Mouse (Mus musculus) ovary, postnatal 14 days (tissue): Measurements from ENCODE around the gene Cdpf1.

Experiments used
- DNase-seq: peaks from one replicate; pipeline ENCODE4 v3.0.0; 2022; ENCODE audit warnings: low spot score

The Cdpf1 gene

DNA sequence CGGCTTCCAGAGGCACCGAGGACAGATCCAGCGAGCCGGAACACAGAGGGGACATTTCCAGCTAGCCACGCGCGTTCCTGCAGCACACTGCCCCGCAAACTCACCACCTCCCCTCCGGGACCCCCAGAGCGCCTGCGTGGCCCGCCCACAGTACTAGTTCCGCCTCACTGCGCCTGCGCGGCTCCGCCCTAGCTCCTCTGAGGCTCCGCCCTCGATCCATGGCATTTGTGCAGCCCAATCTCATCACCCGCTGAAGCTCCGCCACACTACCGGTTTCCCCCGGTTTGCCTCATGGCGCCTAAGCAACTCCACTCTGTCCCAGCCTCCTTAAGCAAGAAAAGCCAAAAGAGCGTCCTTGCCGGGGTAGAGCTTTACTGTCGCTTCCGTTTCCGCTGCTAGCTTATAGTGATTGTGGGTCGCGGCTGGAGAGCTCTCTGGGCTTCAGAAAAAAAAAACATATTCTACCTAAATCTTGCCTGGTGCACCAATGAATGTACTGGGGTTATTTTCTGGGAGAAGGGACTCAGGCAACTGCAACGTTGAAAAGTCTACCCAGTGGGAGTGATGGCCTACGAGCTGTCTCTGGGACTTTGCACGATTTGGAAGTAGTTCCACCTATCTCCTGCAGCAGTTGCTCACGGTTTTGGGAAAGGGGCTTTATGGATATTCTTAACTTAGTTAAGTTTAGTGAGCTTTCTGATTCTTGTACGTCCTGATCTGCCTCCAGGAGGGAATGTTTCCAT, at the start of gene Cdpf1:
TSS of gene Cdpf1 (minus strand) at position 163 of the 743 bp plus-strand sequence.
- DNase-seq: peak; percentile 99

DNA sequence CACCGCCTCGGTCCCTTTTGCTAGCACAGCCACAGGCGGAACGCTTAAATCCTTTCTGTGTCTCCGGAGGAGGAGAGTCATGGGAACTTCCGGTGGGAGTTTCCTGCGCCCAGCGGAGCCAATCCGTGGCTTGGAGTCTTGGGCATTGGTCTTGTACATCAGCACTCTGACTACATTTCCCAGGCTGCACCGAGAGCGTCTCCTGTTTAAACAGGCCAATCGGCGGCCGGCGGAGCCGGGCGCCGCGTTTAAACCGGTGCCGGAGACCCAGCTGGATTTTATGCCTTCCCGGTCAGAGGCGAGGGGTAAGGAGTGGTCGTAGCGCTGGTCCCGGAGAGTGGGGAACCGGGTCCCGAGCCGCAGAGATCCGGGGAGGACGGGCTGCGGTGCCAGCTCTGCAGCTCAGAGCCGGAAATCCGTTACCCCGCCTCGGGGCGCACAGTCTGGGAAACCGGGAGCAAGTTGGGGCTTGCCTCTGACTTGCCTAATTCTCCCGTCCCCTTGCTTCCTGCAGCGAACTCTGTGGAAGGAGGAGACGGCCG, 48.1 kb upstream of the Cdpf1 start, which contains the start of gene Gtse1:
TSS of gene Gtse1 (plus strand) at position 256 of the 542 bp plus-strand sequence.
- DNase-seq: peak; percentile 86

DNA sequence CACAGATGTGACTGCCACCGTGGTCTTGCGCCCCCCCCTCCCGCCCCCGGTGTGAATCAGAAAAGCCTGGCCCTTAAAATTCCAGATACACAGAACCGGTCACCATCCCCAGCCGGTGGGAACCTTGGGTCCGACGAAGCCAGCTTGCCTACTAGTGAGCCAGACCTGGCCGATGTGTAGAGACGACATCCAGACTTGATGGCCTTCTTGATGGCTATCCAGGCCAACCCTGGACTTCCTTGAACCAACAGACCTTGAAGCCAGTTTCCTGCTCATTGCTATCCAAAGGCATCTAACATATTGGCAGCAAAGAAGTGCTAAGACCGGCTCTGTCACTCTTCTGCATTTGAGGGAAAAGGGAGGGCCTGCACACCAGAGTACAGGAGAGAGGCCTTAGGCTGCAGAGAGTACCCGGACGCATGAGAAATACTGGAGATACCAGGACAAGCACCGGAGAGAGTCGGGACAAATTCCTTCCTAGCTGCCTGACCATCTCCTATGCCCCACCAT, 47.5 kb upstream of the Cdpf1 start:
- DNase-seq: no peak

DNA sequence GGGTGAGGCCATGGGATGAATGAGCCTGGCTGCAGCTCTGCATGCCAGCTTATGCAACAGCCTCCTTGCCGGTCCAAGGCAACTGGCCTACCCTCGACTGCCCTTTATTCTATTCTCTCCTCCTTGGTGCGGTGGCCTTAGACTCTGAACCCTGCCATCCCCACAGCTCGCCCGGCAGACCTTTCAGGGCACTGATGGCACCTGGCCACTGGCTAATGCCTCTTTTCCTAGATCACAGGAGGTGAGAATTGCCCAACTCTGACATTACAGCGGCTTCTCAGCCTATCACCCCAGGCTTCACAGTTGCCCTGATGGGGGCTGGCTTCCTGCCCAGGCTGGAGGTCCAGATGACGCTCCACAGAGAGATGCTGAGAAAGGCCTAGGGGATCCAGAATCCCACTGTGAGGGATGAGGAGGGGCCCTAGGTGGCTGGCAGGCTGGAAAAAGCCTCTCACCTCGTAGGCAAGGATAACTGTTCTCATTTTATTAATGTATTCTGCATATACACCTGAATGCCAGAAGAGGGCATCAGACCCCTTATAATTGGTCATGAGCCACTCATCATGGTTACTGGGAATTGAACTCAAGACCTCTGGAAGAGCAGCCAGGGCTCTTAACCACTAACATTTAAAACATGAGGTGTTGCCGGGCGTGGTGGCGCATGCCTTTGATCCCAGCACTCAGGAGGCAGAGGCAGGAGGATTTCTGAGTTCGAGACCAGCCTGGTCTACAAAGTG, 40.3 kb upstream of the Cdpf1 start:
- no peak for DNase-seq

DNA sequence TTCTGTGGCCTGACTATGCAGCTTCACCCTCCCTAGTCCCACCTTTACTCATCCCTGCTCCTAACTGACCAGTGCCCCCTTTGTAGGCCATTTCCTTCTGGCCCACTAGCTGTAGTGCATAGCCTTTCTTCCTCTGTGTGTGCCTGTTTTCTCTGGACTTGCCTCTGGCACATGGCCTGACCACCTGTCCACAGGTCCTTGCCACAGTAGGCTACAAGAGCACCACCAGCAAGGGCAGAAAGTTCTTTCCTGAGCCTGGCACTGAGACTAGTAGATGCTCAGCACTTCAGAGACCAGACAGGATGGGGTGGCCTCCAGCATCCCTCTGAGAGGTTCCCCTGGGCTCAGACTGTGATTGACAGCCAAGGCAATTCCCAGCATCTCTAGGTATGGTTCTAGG, 33.6 kb upstream of the Cdpf1 start:
- DNase-seq: no peak

DNA sequence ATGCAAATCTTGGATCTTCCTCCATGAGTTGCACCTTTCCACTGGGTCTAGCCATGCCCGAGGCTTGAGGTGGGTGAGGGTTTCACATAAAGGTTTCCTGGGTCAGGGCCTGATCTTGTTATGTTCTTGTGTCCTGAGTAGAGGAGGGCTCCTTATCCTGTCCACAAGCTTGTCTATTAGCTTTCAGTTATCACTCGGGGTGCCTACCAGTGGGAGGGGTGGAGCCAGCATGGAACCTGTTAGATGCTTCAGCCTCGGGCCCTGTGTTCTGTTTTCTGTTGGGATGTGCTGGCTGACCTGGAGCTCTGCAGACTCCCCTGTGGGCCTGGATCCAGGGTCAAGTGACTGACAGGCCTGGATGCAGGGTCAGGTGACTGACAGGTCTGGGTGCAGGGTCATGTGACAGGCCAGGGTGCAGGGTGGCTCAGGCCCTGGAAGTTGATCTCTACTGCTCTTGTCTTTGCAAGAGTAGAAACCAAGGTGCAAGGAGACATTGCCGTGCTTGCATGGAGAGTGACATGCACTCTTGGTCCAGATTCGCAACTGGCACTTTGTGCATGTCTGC, 30.4 kb upstream of the Cdpf1 start:
- no peak for DNase-seq

DNA sequence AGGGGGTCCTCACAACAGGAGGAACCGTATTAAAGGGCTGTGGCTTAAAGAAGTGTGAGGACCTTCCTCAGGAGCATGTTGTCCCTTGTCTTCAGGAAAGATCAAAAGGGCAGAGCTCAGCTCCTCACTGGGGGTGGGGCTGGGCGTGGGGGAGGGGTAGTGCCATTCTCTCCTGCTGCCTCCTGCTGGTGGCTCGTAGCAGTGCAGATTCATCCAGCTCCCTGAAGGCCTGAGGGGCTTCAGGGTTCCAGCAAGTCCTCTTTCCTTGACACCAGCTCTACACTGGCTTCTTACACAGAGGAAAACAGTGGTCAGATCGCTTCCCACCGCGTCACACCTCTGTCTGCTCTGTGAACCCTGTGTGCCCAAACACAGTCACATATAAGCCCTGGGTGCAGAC, 29.5 kb upstream of the Cdpf1 start:
- DNase-seq: peak; percentile 18

DNA sequence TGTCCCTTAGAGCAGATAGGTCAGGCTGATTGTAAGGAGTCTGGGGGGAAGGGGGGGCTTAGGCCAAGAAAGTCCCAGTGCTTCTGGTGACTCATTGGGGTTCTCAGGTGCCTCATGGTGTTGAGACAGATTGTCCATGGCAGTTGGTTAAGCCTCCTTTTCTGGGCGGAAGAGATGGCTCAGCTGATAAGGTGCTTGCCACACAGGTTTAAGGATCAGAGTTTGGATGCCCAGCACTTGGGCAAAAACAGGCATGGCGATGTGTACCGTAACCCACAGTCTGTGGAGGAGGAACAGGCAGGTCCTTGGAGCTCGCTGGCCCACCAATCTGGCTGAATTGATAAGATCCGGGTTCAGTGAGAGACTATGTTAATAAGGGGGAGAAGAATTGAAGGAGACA, 25.4 kb upstream of the Cdpf1 start:
- DNase-seq: no peak

DNA sequence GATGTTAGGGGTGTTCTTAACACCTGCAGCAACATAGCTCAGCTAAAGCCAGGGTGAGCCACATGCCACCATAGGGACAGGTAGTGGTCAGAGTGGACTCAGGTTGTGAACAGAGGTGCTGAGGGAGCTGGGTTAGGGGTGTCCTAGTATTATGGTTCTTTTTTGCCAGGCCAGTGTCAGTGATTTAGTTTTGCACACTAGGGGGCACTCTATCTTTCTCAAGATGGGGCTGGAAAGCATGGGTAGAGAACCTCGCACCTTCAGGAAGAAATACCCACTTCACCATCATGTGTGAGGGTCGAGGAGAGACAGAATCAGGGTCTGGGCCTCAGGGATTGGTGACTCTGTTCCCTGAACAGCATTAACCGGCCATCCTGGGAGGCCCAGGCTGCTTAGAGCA, 23.8 kb upstream of the Cdpf1 start:
- DNase-seq: no peak

DNA sequence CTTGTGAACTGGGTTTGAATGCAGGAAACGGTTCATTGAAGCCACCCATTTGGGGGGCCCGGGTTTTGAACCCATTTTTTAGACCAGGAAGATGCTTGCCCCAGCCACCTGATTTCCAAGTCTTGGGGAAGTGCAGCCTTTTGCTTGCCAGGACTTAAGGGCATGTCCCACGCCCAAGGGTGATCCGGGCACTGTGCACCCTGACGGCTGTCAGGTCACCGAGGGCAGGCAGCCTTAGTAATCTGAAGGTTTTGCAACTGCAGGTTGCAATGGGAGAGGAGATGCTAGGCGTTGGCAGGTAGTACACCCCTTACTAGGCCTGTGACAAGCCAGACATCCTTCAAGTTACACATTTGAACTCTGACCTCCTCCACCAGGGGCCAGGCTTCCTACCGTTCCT, 21.1 kb upstream of the Cdpf1 start:
- DNase-seq: no peak

DNA sequence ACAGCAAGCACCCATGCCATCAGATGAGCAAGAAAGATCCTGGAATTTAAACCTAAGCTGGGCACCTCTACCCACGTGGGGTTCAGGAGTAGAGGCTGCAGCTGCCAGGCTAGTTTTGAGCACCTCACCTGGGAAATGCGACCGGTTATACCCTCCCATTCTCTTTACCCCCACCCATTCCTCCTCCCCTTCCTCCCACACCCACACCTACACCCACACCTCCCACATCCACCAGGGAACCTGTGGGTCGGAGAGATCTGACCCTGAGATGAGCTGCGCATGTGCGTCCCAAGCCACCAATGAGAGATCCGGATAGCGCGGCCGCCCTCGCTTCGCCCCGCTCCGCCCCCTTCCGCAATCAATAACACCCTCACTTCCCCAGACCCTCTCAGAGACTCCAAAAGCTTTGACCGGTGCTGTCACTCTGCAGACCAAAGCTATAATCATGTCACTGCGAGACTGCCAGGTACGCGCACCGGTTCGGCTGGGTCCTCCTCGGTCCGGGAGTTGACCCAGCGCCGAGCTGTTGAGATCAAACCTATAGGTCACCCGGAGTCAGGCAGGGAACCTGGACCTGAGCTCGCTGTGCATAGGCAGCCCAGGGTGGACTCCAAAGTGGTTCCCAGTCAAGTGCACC, 20.6 kb upstream of the Cdpf1 start, which contains the start of gene Ttc38:
TSS of gene Ttc38 (plus strand) at position 353 of the 637 bp plus-strand sequence.
- peak; percentile 67 for DNase-seq

DNA sequence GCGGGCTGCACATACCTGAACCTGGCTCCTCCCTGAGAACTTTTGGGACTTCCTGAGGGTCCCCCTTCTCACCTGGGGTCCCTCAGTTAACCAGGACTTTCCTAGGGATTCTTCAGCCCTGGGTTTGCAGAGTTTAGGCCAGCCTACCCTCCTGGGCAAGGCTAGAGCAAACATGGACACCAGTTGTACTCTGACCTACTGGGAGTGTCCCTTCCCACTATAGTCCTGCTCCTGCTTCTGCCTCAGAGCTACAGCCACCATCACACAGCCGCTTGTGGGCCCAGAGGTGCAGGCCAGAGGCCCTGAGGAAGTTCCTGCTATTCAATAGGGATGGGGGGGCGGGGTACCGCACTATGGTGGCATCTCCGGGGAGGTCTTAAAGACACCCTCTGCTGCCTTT, 18.0 kb upstream of the Cdpf1 start:
- DNase-seq: no peak

DNA sequence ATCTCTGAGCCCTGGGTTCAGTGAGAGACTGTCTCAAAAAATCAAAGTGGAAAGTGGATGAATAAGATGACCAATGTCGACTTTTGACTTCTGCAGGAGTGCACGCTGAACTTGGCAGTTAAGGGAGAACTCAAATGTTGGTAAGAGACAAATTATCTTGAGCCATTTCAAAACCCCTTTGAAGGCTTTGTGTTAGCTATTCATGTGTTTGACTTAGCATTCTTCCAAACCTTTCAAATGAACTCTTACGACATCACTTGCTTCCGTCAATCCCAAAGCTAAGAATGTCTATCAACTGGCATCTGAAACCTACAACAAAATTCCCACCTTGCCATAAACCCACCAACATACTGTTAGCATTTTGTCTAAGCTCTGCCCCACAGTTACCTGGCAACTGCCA, 16.6 kb upstream of the Cdpf1 start:
- no peak for DNase-seq

DNA sequence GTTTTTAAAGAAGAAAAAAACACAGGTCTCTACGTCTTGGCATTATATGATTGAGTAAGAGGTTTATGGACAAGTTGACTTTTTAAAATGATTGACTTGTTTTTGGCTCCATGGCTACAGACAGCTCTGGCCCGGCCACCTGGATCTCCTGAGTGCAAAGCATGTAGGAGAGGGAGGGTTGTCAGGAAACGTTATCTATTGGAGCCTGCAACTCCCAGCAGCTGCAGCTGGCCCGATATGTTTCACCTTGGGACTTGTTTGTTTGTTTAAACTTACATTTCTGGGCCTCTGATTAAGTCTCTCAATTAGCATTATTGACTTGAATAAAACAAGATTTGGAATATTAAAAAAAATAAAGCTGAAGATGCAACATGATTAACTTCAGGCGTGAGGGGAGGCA, 15.2 kb upstream of the Cdpf1 start:
- no peak for DNase-seq

DNA sequence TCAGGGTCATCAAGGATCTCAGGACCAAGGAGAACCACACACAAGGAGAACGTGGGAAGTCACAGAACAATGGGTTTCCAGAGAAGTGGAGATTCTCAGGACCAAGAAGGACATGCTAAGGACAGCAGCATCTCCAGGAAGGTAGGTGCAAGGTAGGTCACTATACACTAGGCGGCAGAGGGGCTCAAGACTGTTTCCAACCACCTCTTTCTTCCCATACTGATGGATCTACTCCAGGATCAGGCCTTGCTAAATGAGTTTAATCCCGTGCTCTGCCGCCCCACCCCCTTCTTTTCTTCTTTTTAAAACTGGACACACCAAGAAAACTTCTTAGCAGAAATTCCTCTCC, 10.5 kb upstream of the Cdpf1 start:
- no peak for DNase-seq

DNA sequence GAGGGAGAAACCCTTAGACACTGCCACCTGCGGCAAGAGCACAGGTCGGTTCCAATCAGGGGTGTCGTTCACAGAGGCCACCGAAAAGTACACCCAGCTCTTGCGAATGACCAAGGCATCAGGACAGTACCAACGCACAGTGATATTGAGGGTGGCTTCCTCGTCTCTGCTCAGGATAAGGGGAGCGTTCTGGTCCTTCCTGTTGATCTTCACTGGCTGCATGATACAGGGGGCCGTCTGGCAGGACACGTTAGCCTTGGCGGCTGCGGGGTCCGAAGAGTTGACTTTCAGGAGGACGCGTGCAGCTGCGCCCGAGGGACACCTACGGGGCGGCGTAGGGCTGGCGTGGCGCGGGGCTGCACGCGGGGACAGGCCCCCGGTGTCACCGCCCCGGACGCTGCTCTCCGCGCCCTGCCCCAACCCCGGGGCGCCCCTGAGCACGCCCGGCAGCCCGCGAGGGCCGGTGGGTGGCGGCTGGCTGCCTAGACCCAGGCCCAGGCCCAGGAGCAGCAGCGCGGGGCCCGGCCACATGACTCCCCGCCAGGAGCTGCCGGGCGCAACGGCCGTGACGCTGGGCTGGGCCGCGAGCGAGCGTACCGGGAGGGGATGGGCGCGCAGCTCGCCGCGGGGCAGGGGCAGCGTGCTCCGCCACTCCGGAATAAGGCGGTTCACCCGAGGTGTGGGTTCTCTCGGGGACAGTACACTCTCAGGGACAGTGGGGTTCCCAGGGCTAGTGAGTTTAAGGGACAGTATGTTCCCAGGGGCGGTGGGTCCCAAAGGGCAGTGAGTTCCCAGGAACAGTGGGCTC, 9.9 kb upstream of the Cdpf1 start, which contains the start of gene Pkdrej:
TSS of gene Pkdrej (minus strand) at position 532 of the 808 bp plus-strand sequence.
- no peak for DNase-seq

DNA sequence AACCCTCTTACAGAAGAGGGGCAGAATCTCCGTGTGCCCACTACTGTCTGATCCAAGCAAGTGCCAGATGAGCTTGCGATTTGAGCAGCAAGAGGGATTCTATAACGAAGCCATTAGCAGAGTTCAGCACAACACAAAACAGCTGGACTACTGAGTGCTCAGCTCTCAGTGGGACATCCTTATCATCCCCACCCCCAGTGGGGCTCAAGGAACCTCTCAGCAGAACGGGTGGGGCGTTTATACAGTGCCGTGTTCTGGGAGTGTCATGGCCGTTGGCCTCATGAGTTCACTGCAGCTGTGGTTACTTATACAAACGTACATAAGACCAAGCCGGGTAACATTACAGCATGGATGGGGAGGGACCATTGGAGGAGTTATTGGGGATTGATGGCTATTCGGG, 1.9 kb upstream of the Cdpf1 start:
- DNase-seq: no peak

DNA sequence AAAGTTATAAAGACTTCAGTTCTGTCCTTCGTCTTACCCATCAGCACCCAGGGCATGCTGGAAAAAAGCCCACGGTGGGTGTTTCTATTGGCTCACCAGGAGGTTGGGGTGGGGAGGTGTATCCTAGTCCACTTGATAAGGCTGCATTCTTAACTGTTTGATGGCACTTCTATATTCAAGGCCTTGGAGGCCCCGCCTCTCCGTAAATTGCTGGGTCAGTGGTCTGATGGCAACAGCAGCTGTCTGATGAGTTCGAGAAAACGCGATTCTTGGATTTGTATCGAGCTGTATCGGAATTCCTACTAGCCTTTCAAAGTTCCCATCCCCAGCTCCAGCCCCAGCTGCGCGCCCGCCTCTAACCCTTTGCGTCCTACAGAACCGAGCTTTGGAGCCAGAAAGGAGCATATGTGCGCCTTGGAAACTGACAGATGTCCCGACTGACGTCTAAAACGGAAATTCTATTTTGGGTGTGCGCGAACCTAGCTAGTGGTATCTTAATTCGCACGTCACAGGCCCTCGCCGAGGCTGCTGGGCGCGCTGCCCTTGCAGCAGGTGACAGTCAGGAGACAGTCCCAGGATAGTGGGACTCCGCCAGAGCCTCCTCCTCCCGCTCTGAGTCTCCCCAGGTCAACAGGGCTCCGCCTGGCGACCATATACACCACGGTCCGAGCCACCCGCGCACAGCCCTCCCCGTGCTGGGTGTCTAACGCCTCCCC, 533 bp downstream of the Cdpf1 start:
- peak; percentile 45 for DNase-seq

DNA sequence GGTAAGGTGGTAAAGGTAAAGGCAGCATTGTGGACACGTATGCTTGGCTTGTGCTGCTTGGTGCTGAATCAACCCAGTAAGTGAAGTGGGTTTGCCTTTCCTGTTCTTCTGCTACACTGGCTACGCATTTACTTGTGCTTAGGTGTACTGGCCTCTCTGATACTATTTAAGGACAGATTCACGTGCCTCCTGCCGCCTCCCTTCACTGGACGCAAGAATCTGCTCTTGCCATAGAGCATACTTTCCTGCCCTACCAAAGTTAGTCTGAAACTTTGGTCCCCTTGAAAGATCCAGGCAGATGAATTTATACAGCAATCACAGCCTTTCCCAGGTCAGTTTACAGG, 1.1 kb downstream of the Cdpf1 start:
- no peak for DNase-seq

DNA sequence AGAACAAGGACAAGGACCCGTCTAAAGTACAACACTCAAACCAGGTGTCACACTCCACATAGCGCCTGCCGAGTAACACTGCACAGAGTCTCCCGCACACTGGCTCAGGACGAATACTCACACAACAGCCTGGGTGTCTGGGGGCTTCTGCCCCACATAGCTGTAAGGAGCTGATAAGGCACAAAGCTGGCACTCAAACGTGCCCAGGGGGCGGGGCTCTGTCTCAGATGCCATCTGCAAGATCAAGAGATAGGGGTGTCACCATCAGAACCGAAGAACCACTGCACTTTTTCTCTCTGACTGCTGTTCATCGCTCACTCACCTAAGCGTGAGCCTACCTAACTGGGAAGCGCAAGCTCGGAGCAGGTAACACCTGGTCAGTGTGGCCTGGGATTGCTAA, 2.4 kb downstream of the Cdpf1 start:
- no peak for DNase-seq

DNA sequence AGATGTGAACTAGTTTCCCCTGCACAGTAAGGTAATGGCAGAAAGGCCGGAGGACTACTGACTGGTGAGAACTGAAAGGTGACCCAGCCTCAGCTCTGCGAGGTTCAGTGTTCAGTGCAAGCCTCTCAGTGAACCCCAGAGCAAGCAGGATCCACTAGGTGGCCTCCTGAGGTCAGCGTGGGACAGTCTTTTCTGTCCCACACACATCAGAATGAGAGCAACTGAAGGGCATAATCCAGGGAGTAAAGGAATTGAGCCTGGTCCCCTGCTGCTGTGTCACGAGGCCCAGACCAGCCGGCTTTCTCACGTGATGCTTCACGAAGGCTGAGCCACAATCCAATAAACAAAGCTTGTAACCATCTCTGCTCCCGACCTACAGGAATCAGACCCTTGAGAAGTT, 3.1 kb downstream of the Cdpf1 start:
- DNase-seq: no peak
